Mouse (Mus musculus) embryonic stem cell, embryonic (primary cell): ENCODE measurements around the gene Acadvl.

Source experiments
- CTCF ChIA-PET, 4 experiments: fragments of 300-600 bp in 2 of 4; fragments of 350-600 bp in 2 of 4; sonication (Branson Sonifier 250); formaldehyde crosslinking; loops; one replicate each; lab custom pipeline; 2022; ENCODE audit warnings: inconsistent platforms in 2 of 4; lab: Charles Lee
- POLR2A ChIA-PET, 4 experiments: fragments of 300-600 bp in 2 of 4; fragments of 350-600 bp in 2 of 4; sonication (Branson Sonifier 250); formaldehyde crosslinking; loops; one replicate each; lab custom pipeline; 2022; ENCODE audit warnings: antibody characterized with exemption in 4 of 4, inconsistent platforms in 1 of 4; lab: Charles Lee

Gene Acadvl

DNA sequence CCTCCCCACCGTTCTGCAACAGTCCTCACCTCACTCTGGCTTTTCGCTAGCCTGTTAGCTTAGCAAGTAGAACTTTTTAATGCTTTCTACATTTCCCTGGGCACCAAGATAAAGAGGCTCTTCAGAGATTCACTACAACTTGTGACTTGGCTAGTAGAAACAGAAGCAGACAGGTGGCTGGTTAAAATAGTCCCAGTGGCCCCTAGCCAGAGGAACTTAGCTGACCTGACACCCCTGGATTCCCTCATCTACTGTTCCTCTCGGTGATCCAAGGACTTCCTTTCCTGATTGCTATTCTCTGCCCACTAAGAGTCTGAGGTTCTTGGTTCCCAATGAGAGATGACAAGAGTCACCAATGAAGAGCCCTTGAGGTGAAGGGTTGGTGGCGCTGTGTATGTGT lies 31.8 kb downstream of the Acadvl start:
- ChIA-PET CTCF (no interaction called here), POLR2A (interaction anchor here in 2 of 4 experiments (1.0 to 8.0 kb wide), 9 partner anchors 8 to 63 kb away, joined by 3 to 137 read pairs (median 6); partner anchors contain the start of genes Gabarap (in 2 of the 2), Phf23 (in 2 of the 2), Acadvl (in 1 of the 2) and Eif5a (in 1 of the 2))

GRCm38 (mm10) chr11:69982877-69983276 lies 32.3 kb downstream of the Acadvl start:
- CTCF ChIA-PET, result interaction anchor here in 1 of 4 experiments (0.9 kb wide), 1 partner anchor 23 kb away, joined by 3 read pairs; no protein-coding TSS in a partner anchor
- POLR2A ChIA-PET, result interaction anchor here in 3 of 4 experiments (1.0 to 8.0 kb wide), 11 partner anchors 9 to 81 kb away, joined by 3 to 137 read pairs (median 57); partner anchors contain the start of genes Cldn7 (in 2 of the 3), Gabarap (in 2 of the 3), Phf23 (in 2 of the 3) and Eif5a (in 1 of the 3)

DNA sequence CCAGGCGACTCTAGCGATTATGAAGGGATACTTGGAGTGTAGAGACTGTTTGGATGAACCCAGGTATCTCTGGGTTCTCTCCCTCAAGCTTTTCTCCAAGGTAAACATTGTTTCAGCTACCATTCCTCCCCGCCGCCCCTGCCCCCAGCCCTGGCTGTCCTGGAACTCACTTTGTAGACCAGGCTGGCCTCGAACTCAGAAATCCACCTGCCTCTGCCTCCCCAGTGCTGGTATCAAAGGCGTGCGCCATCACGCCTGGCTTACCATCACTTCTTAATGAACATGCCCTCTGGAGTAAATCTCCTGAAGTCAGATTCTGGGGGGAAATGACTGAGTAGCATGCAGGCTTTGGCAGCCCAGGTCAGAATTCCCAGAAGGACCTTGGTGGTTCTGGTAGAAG lies 33.0 kb downstream of the Acadvl start, which contains the start of gene Elp5:
Gene Elp5 (minus strand): TSS at position 293 of the 400 bp plus-strand sequence.
- POLR2A ChIA-PET, result interaction anchor here (0.6 to 8.0 kb wide), 32 partner anchors 9 to 223 kb away, joined by 3 to 137 read pairs (median 9); partner anchors contain the start of genes Gabarap (in 3 of the 4), Slc2a4 (in 3 of the 4), Cldn7 (in 2 of the 4) and Dvl2 (in 2 of the 4)
- CTCF ChIA-PET, result interaction anchor here (0.6 to 1.6 kb wide), 5 partner anchors 14 to 48 kb away, joined by 3 to 7 read pairs (median 4); no protein-coding TSS in a partner anchor

DNA sequence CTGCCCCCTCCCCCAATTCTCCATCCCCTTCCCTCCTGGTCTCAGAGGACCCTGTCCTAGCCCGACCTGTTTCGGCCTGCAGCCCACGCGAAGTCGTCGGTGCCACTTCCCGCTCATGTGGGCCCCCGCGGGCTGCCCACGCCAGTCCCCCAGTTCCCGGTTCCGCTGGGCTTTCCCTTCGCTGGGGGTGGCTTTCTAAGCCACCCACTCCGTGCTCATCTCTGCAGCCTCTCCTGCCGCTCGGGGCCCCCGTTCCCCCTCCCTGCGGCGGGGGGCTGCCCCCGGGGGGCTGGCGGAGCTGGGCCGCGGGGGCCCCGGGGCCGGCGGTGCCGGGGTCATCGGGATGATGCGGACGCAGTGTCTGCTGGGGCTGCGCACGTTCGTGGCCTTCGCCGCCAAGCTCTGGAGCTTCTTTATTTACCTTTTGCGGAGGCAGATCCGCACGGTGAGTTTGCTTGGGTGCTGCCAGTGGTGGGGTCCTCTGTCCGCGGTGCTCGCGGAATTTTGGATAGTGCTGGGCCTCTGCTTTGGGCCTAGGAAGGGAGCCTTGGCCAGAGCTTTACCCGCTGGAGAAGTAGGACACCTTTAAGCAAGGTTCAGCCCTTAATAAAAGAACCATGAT lies 34.0 kb downstream of the Acadvl start, which contains the start of gene Ctdnep1:
Gene Ctdnep1 (plus strand): TSS at position 16 of the 622 bp plus-strand sequence.
- CTCF ChIA-PET, result interaction anchor here (0.6 to 1.9 kb wide), 12 partner anchors 10 to 250 kb away, joined by 3 to 18 read pairs (median 6); partner anchors contain the start of gene Gabarap (in 1 of the 4)

DNA sequence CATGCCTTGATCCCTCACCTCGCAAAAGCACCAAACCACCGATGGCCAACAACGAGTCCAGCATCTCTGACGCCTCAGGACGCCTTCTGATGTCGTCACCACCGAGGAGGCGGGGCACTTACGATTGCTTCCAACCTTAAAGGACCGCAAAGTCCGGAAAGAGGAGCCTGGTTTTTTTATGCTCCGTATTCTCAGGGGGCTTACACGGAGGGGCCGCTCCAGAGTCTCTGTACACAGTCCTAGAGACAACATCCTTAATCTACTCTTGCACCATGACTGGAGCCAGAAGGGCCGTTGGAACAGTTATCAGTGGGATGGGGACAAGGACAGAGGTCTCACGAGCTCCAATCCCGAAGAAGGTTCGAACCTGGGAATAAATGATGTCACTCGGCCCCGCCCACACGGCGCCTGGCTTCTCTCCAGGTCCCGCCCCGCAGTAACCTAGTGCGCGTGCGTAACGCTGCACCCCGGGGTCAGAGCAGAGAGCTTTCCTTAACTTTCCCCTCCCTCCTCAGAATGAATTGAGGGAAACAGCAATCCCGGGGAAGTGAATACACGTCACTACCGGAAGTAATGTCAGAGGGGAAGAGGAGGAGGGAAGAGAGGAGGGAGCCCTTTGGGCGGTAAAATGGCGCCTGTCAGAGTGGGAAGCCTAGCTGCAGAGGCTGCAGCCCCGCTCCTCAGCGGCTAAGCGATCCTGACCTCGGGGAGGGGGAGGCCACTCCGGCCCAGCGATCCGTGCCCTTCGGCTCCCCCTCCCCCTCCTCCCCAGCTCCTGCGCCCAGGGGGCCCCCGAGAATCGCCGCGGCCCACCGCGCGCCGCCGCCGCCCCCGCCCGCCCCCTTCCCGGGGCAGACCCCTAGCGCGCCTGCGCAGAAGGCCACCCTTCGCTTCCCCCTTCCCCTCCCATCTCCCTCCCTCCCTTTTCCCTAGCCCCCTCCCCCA lies 34.7 kb downstream of the Acadvl start:
- ChIA-PET CTCF (interaction anchor here in 3 of 4 experiments (0.6 to 1.9 kb wide), 15 partner anchors 11 to 249 kb away, joined by 3 to 18 read pairs (median 4); partner anchors contain the start of gene Gabarap (in 1 of the 3)), POLR2A (interaction anchor here (0.6 to 8.0 kb wide), 134 partner anchors 8 to 720 kb away, joined by 3 to 137 read pairs (median 4); partner anchors contain the start of genes 2810408A11Rik (in 3 of the 4), Cldn7 (in 3 of the 4), Dvl2 (in 3 of the 4) and Eif5a (in 3 of the 4))

More for the DNA sequence above, 34.0 kb downstream of the Acadvl start, which contains the start of gene Ctdnep1:
- POLR2A ChIA-PET, result interaction anchor here (0.6 to 8.0 kb wide), 89 partner anchors 8 to 719 kb away, joined by 3 to 137 read pairs (median 5); partner anchors contain the start of genes 2810408A11Rik (in 3 of the 4), Cldn7 (in 3 of the 4), Eif5a (in 3 of the 4) and Gabarap (in 3 of the 4)

GRCm38 (mm10) chr11:69979827-69980195 lies 35.4 kb downstream of the Acadvl start:
- ChIA-PET POLR2A (interaction anchor here (0.6 to 8.0 kb wide), 116 partner anchors 8 to 689 kb away, joined by 3 to 137 read pairs (median 5); partner anchors contain the start of genes 2810408A11Rik (in 3 of the 4), Cldn7 (in 3 of the 4), Dvl2 (in 3 of the 4) and Eif5a (in 3 of the 4)), CTCF (interaction anchor here in 2 of 4 experiments (0.6 to 1.9 kb wide), 13 partner anchors 12 to 222 kb away, joined by 3 to 18 read pairs (median 4); partner anchors contain the start of gene Gabarap (in 1 of the 2))

DNA sequence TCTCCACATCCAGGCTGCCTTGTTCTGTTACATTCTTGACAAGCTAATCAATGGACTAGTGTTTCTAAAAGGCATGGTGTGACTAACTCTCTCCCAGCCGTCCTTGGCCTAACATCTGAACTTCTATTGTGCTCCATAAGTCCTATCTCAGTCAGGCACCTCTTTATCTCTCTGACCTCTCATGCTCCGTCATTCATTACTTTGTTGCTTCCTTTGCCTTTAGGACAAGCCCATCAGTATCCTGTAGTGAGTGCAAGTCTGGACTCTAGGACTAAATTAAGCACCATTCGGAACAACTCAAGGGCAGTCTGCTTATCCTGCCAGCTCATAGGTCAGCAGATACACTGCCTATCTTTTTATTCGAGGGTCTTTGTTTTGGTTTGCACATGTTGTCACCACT lies 38.9 kb downstream of the Acadvl start:
- ChIA-PET POLR2A (interaction anchor here in 3 of 4 experiments (0.5 to 2.0 kb wide), 8 partner anchors 10 to 938 kb away, joined by 3 to 5 read pairs (median 4); partner anchors contain the start of genes Dvl2 (in 1 of the 3) and Gabarap (in 1 of the 3)), CTCF (interaction anchor here in 1 of 4 experiments (0.6 to 0.7 kb wide), 2 partner anchors 25 to 201 kb away, joined by 4 to 13 read pairs; no protein-coding TSS in a partner anchor)

DNA sequence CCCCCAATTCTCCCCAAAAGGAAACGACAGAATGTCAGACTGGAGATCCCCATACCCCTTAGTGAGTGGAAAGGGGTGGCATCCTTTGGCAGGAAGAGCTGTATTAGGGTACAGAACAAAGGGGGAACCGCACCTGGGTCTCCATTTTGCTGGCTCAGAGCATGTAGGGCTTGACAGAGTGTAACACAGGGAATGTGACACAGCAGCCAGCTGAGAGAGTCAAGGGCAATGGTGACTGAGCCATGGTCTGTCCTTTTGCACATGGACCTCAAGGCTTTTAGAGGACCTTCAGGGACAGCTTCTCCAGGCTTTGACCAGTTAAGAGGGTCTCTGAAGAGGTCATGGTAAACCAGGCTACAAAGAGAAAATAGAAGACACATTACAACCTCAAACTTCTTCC lies 40.3 kb downstream of the Acadvl start:
- ChIA-PET POLR2A (interaction anchor here in 2 of 4 experiments (1.0 to 2.0 kb wide), 4 partner anchors 11 to 41 kb away, joined by 4 to 5 read pairs (median 4); partner anchors contain the start of gene Gabarap (in 2 of the 2)), CTCF (interaction anchor here in 1 of 4 experiments (0.7 kb wide), 1 partner anchor 215 kb away, joined by 3 read pairs; no protein-coding TSS in a partner anchor)

DNA sequence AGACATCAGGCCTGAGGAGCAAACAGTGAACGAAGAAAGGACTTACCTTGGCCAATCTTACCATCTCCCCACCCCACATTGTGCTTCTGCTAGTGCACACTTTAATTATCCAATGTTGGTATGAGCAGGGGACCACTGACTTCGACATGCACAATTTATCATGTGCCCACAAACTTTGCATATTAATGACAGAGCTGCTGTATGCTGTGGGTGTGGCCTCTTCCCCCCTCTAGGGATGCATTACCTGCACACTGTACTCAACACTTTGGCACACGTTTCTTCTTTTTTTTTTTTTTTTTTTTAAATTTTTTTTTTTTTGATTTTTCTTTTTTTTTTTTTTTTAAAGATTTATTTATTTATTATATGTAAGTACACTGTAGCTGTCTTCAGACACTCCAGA lies 44.4 kb downstream of the Acadvl start:
- ChIA-PET CTCF (interaction anchor here in 1 of 4 experiments (0.6 kb wide), 1 partner anchor 230 kb away, joined by 4 read pairs; no protein-coding TSS in a partner anchor), POLR2A (interaction anchor here (0.6 to 9.1 kb wide), 11 partner anchors 9 to 361 kb away, joined by 3 to 62 read pairs (median 4); partner anchors contain the start of genes Ctdnep1 (in 2 of the 4), Elp5 (in 1 of the 4) and Slc2a4 (in 1 of the 4))

DNA sequence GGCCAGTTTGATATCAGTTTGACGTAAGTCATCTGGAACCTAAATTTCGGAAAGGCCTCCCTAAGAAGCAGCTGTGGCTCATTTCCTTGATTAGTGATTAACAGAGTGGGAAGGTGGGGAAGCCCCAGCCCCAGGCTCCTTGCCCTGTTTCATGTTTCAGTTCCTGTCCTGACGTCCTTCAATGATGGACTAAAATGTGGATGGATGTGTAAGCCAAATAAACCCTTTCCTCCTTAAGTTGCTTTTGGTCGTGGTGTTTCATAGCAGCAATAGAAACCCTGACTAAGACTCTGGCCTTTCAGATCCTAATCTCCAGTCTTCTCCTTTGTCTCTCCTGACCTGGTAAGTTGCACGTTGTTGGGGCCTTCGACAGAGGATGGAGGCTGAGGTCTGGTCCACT lies 45.0 kb downstream of the Acadvl start:
- ChIA-PET POLR2A (interaction anchor here (0.6 to 9.1 kb wide), 9 partner anchors 10 to 50 kb away, joined by 3 to 62 read pairs (median 4); partner anchors contain the start of genes Ctdnep1 (in 2 of the 4), Acadvl (in 1 of the 4), Elp5 (in 1 of the 4) and Slc2a4 (in 1 of the 4)), CTCF (no interaction called here)

DNA sequence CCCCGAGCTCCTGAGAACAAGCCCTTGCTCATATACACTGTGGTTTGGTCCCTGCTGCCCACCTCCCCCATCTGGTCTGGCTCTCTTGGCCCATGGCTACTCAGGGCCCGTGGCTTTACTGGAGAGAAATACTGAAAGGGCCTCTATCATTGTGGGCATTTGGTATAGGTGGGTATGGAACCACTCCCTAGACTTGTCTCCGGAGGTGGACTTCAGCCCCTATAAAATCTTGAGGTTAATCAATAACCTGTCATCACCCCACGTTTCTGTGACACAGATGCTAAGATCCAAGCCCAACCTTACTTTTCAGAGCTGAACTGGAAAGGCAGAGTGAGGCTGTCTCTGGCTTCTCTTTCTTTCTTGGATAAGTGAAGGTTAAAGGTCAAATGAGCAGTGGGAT lies 46.4 kb downstream of the Acadvl start:
- CTCF ChIA-PET, result interaction anchor here in 1 of 4 experiments (0.7 kb wide), 1 partner anchor 540 kb away, joined by 9 read pairs; no protein-coding TSS in a partner anchor
- POLR2A ChIA-PET, result interaction anchor here (0.7 to 9.1 kb wide), 11 partner anchors 12 to 212 kb away, joined by 3 to 62 read pairs (median 5); partner anchors contain the start of genes Ctdnep1 (in 2 of the 4), Elp5 (in 2 of the 4), Gabarap (in 1 of the 4) and Slc2a4 (in 1 of the 4)

DNA sequence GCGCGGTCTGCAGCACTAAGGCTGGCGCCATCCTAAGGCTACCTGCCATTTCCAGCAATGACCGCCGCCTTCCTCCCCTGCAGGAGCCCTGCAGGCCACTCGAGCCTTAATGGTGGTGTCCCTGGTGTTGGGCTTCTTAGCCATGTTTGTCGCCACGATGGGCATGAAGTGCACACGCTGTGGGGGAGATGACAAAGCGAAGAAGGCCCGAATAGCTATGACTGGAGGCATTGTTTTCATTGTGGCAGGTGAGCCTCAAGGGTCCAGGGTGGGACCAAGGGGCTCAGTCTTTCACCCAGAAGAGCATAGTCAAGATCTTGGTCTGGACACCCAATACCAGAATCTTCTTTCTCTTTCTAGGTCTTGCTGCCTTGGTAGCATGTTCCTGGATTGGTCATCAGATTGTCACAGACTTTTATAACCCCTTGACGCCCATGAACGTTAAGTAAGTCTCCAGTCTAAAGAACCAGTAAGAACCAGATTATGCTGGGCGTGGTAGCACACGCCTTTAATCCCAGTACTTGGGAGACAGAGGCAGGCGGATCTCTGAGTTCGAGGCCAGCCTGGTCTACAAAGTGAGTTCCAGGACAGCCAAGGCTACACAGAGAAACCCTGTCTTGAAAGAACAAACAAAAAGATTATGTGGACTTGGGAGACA lies 48.2 kb downstream of the Acadvl start:
- ChIA-PET POLR2A (interaction anchor here in 3 of 4 experiments (0.5 to 9.1 kb wide), 19 partner anchors 9 to 80 kb away, joined by 3 to 62 read pairs (median 5); partner anchors contain the start of genes Ctdnep1 (in 3 of the 3), Elp5 (in 2 of the 3), Slc2a4 (in 2 of the 3) and 2810408A11Rik (in 1 of the 3)), CTCF (interaction anchor here in 2 of 4 experiments (1.2 to 4.8 kb wide), 7 partner anchors 16 to 246 kb away, joined by 3 to 30 read pairs (median 13); partner anchors contain the start of genes Ybx2 (in 2 of the 2), Slc16a11 (in 1 of the 2) and Slc2a4 (in 1 of the 2))

- CTCF ChIA-PET, result interaction anchor here in 3 of 4 experiments (0.5 to 4.8 kb wide), 12 partner anchors 14 to 247 kb away, joined by 3 to 30 read pairs (median 5); partner anchors contain the start of genes Ybx2 (in 2 of the 3), Slc16a11 (in 1 of the 3) and Slc2a4 (in 1 of the 3)
Measured at GRCm38 (mm10) chr11:69966006-69966859, 49.0 kb downstream of the Acadvl start.

More at GRCm38 (mm10) chr11:69966006-69966859, 49.0 kb downstream of the Acadvl start:
- POLR2A ChIA-PET, result interaction anchor here in 3 of 4 experiments (0.5 to 9.1 kb wide), 33 partner anchors 10 to 681 kb away, joined by 3 to 62 read pairs (median 5); partner anchors contain the start of genes Ctdnep1 (in 3 of the 3), Eif5a (in 2 of the 3), Elp5 (in 2 of the 3) and Gabarap (in 2 of the 3)
